Mouse (Mus musculus): ENCODE data around the gene Hist3h2a. TPM values are rescaled to one million over a fixed set of nuclear protein-coding genes. Genes with fewer than 3 reads are reported as not detected.

Hist3h2a gene
- total RNA-seq, 1 experiment, result 161 TPM

- Histone ChIP-seq H3K9ac (ENCODE audit: insufficient read depth, low read depth, low read length, poor library complexity, severe bottlenecking) (peak overlapping the region; percentile 3), H3K36me3 (ENCODE audit: control insufficient read depth, insufficient read depth, low read length, poor library complexity, severe bottlenecking) (peaks cover 5% of the 10 kb centered on the region; the same call in 1 of the 2 replicates), H3K4me3 (ENCODE audit: insufficient read depth in 1 of 2, low read depth in 1 of 2, low read length in 2 of 2, poor library complexity in 1 of 2, severe bottlenecking in 1 of 2) (peak overlapping the region; percentile 48 to 61), H3K27ac (ENCODE audit: insufficient read depth, low read depth, low read length, poor library complexity, severe bottlenecking) (no peak overlapping the region), H3K9me3 (ENCODE audit: control insufficient read depth, insufficient read depth, low read depth, low read length) (no peaks in the 10 kb centered on the region), H3K4me1 (ENCODE audit: control insufficient read depth in 2 of 2, insufficient read depth in 2 of 2, low read length in 2 of 2, poor library complexity in 1 of 2) (peaks cover 0 to 7% of the 10 kb centered on the region in 2 experiments; a peak in 2 of 4 replicates)
- DNase-seq (ENCODE audit: low read depth, low spot score), result no peak
- TF ChIP-seq HCFC1 (IDR thresholded peaks at IDR 0.05; ENCODE audit: borderline replicate concordance, insufficient read depth, low read length) (no peak), ZNF384 (IDR thresholded peaks at IDR 0.05; ENCODE audit: low read depth, low read length) (no peak), CHD2 (IDR thresholded peaks at IDR 0.05; ENCODE audit: low read depth, low read length) (peak; percentile 51; the same call in 1 of the 2 replicates), ZC3H11A (IDR thresholded peaks at IDR 0.05; ENCODE audit: borderline replicate concordance, low read depth, low read length) (no peak)
- in situ Hi-C loops (cut with MboI; ENCODE audit: low sequenced_read_pairs in 2 of 2, unreplicated experiment in 2 of 2), result no loop called here
These were observed 7.1 kb downstream of the Hist3h2a start for GRCm38 (mm10) chr11:58961364-58962177.

- TF ChIP-seq ZNF384 (IDR thresholded peaks at IDR 0.05; ENCODE audit: low read depth, low read length) (no peak), CHD2 (IDR thresholded peaks at IDR 0.05; ENCODE audit: low read depth, low read length) (no peak), MAFK (IDR thresholded peaks at IDR 0.05; ENCODE audit: insufficient read depth, low read depth, low read length) (no peak), ZC3H11A (IDR thresholded peaks at IDR 0.05; ENCODE audit: borderline replicate concordance, low read depth, low read length) (no peak), HCFC1 (IDR thresholded peaks at IDR 0.05; ENCODE audit: borderline replicate concordance, insufficient read depth, low read length) (no peak)
- Histone ChIP-seq H3K4me3 (ENCODE audit: insufficient read depth in 1 of 2, low read depth in 1 of 2, low read length in 2 of 2, poor library complexity in 1 of 2, severe bottlenecking in 1 of 2) (0 out of 4 replicates have a peak overlapping the region, but pooled peaks of 1 of the 2 experiments have one; percentile 7), H3K36me3 (ENCODE audit: control insufficient read depth, insufficient read depth, low read length, poor library complexity, severe bottlenecking) (no peaks in the 10 kb centered on the region), H3K4me1 (ENCODE audit: control insufficient read depth in 2 of 2, insufficient read depth in 2 of 2, low read length in 2 of 2, poor library complexity in 1 of 2) (peaks cover 0 to 9% of the 10 kb centered on the region in 2 experiments; a peak in 2 of 4 replicates), H3K27ac (ENCODE audit: insufficient read depth, low read depth, low read length, poor library complexity, severe bottlenecking) (no peak overlapping the region), H3K9ac (ENCODE audit: insufficient read depth, low read depth, low read length, poor library complexity, severe bottlenecking) (no peak overlapping the region), H3K9me3 (ENCODE audit: control insufficient read depth, insufficient read depth, low read depth, low read length) (no peaks in the 10 kb centered on the region)
- no peak for DNase-seq (ENCODE audit: low read depth, low spot score)
- in situ Hi-C loops (cut with MboI; ENCODE audit: low sequenced_read_pairs in 2 of 2, unreplicated experiment in 2 of 2), result no loop called here
These were observed 9.1 kb downstream of the Hist3h2a start for GRCm38 (mm10) chr11:58963543-58963942.

GRCm38 (mm10) chr11:58964216-58964615, 9.7 kb downstream of the Hist3h2a start:
- Histone ChIP-seq H3K4me1 (ENCODE audit: control insufficient read depth in 2 of 2, insufficient read depth in 2 of 2, low read length in 2 of 2, poor library complexity in 1 of 2) (peaks cover 0 to 13% of the 10 kb centered on the region in 2 experiments; a peak in 2 of 4 replicates), H3K9me3 (ENCODE audit: control insufficient read depth, insufficient read depth, low read depth, low read length) (no peaks in the 10 kb centered on the region), H3K9ac (ENCODE audit: insufficient read depth, low read depth, low read length, poor library complexity, severe bottlenecking) (no peak overlapping the region), H3K36me3 (ENCODE audit: control insufficient read depth, insufficient read depth, low read length, poor library complexity, severe bottlenecking) (no peaks in the 10 kb centered on the region), H3K4me3 (ENCODE audit: insufficient read depth in 1 of 2, low read depth in 1 of 2, low read length in 2 of 2, poor library complexity in 1 of 2, severe bottlenecking in 1 of 2) (no peak overlapping the region), H3K27ac (ENCODE audit: insufficient read depth, low read depth, low read length, poor library complexity, severe bottlenecking) (no peak overlapping the region)
- in situ Hi-C loops (cut with MboI; ENCODE audit: low sequenced_read_pairs in 2 of 2, unreplicated experiment in 2 of 2), result no loop called here
- TF ChIP-seq ZC3H11A (IDR thresholded peaks at IDR 0.05; ENCODE audit: borderline replicate concordance, low read depth, low read length) (no peak), MAFK (IDR thresholded peaks at IDR 0.05; ENCODE audit: insufficient read depth, low read depth, low read length) (no peak), CHD2 (IDR thresholded peaks at IDR 0.05; ENCODE audit: low read depth, low read length) (no peak)
- DNase-seq (ENCODE audit: low read depth, low spot score), result no peak

GRCm38 (mm10) chr11:58965001-58965760, 10.7 kb downstream of the Hist3h2a start:
- Histone ChIP-seq H3K9me3 (ENCODE audit: control insufficient read depth, insufficient read depth, low read depth, low read length) (no peaks in the 10 kb centered on the region), H3K4me3 (ENCODE audit: insufficient read depth in 1 of 2, low read depth in 1 of 2, low read length in 2 of 2, poor library complexity in 1 of 2, severe bottlenecking in 1 of 2) (peak overlapping the region in 1 of 2 experiments; percentile 50; a peak in 1 of 4 replicates), H3K27ac (ENCODE audit: insufficient read depth, low read depth, low read length, poor library complexity, severe bottlenecking) (no peak overlapping the region), H3K9ac (ENCODE audit: insufficient read depth, low read depth, low read length, poor library complexity, severe bottlenecking) (no peak overlapping the region), H3K4me1 (ENCODE audit: control insufficient read depth in 2 of 2, insufficient read depth in 2 of 2, low read length in 2 of 2, poor library complexity in 1 of 2) (peaks cover 0 to 15% of the 10 kb centered on the region in 2 experiments; a peak in 2 of 4 replicates), H3K36me3 (ENCODE audit: control insufficient read depth, insufficient read depth, low read length, poor library complexity, severe bottlenecking) (no peaks in the 10 kb centered on the region)
- TF ChIP-seq HCFC1 (IDR thresholded peaks at IDR 0.05; ENCODE audit: borderline replicate concordance, insufficient read depth, low read length) (0 out of 2 replicates have a peak, but pooled peaks have one; percentile 21), ZC3H11A (IDR thresholded peaks at IDR 0.05; ENCODE audit: borderline replicate concordance, low read depth, low read length) (peak; percentile 24; the same call in 1 of the 2 replicates), CHD2 (IDR thresholded peaks at IDR 0.05; ENCODE audit: low read depth, low read length) (no peak), MAFK (IDR thresholded peaks at IDR 0.05; ENCODE audit: insufficient read depth, low read depth, low read length) (no peak)
- in situ Hi-C loops (cut with MboI; ENCODE audit: low sequenced_read_pairs in 2 of 2, unreplicated experiment in 2 of 2), result no loop called here
- DNase-seq (ENCODE audit: low read depth, low spot score), result no peak

Data from ES-E14 (cell line).